Mouse (Mus musculus) limb, embryonic 11.5 days (tissue): Measurements from ENCODE around the gene Espnl. TPM values are rescaled to one million over a fixed set of nuclear protein-coding genes. Genes with fewer than 3 reads are reported as not detected.

Source experiments
- ATAC-seq: fragments of 200-750 bp; cut with Nextera tagmentation; 2 replicates; pipeline ENCODE4 v1.8.0; 2017; ENCODE audit warnings: low read depth; ENCODE audit not compliant: insufficient number of reproducible peaks, low FRiP score, low TSS enrichment
- DNase-seq: peaks from one replicate; pipeline ENCODE4 v3.0.0-alpha.2; 2015; ENCODE audit warnings: low spot score
- H3K27ac ChIP-seq: fragments of 300-500 bp; sonication (generic); replicated peaks from 2 replicates; pipeline ENCODE4 v1.5.1; 2014; ENCODE audit warnings: low read depth, mild to moderate bottlenecking, low read length
- H3K27me3 ChIP-seq: fragments of 300-500 bp; sonication (generic); 2 replicates; pipeline ENCODE4 v1.6.1; 2014; ENCODE audit warnings: mild to moderate bottlenecking, low read length, mixed read lengths; ENCODE audit not compliant: control insufficient read depth, insufficient read depth
- H3K36me3 ChIP-seq: fragments of 300-500 bp; sonication (generic); 2 replicates; pipeline ENCODE4 v1.6.1; 2014; ENCODE audit warnings: mild to moderate bottlenecking, low read length, moderate library complexity, mixed read lengths; ENCODE audit not compliant: control insufficient read depth, insufficient read depth
- H3K4me1 ChIP-seq: fragments of 300-500 bp; sonication (generic); 2 replicates; pipeline ENCODE4 v1.6.1; 2014; ENCODE audit warnings: low read length, mixed read lengths; ENCODE audit not compliant: control insufficient read depth, insufficient read depth
- H3K4me2 ChIP-seq: fragments of 300-500 bp; sonication (generic); 2 replicates; pipeline ENCODE4 v1.6.1; 2014; ENCODE audit warnings: low read depth, mild to moderate bottlenecking, moderate library complexity; ENCODE audit not compliant: severe bottlenecking
- H3K4me3 ChIP-seq: fragments of 300-500 bp; sonication (generic); 2 replicates; pipeline ENCODE4 v1.5.1; 2014; ENCODE audit warnings: low read depth, low read length
- H3K9ac ChIP-seq: fragments of 300-500 bp; sonication (generic); 2 replicates; pipeline ENCODE4 v1.6.1; 2014; ENCODE audit warnings: mild to moderate bottlenecking, low read length
- H3K9me3 ChIP-seq: fragments of 300-500 bp; sonication (generic); 2 replicates; pipeline ENCODE4 v1.6.1; 2016; ENCODE audit warnings: low read length; ENCODE audit not compliant: control insufficient read depth
- WGBS: fragments of 180-500 bp; shearing (Covaris S2); extraction: QIAGEN DNeasy Blood & Tissue Kit; methylation state at CpG from one replicate; pipeline ENCODE4 v1.1.7; 2014; 5-methylcytosine and 5-hydroxymethylcytosine counted together
- polyA plus RNA-seq: library from polyadenylated mRNA; unstranded; fragments of >200 nt; fragmentation: Nextera tagmentation; extraction: Ambion mirVana; gene quantifications from 2 replicates; pipeline ENCODE4 v1.2.1, GENCODE M21; 2014

The Espnl gene
- polyA plus RNA-seq, 1 experiment from 2014 or later, result 0.05 TPM

DNA sequence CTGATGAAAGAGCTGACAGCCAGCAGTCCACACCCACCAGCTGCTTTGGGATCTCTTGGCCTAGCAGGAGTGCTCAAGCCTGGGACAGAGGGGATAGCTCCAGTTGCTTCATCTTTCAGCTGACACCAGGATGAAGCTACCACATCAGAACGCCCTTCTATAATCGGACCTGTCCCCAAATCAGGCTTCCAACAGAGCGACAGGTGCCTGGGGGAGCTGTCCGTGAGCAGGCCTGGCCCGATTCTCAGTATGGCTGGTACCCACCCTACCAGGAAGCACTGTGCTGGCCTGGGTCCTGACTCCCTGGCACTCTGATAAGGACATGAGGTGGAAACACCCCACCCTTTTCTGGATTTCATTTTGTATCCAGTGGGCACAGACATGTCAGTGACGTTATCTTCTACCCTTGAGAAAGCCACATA is 51.5 kb downstream of the Espnl start:
- Histone ChIP-seq H3K4me2 (no peak overlapping the region), H3K36me3 (peaks cover 31% of the 10 kb centered on the region; the same call in 1 of the 2 replicates), H3K4me3 (no peak overlapping the region), H3K9me3 (no peaks in the 10 kb centered on the region), H3K9ac (no peak overlapping the region), H3K4me1 (no peaks in the 10 kb centered on the region), H3K27ac (no peak overlapping the region), H3K27me3 (no peaks in the 10 kb centered on the region)
- ATAC-seq (no peak), DNase-seq (no peak)
- 94% methylated on average over 6 of the region's 6 CpGs for WGBS

DNA sequence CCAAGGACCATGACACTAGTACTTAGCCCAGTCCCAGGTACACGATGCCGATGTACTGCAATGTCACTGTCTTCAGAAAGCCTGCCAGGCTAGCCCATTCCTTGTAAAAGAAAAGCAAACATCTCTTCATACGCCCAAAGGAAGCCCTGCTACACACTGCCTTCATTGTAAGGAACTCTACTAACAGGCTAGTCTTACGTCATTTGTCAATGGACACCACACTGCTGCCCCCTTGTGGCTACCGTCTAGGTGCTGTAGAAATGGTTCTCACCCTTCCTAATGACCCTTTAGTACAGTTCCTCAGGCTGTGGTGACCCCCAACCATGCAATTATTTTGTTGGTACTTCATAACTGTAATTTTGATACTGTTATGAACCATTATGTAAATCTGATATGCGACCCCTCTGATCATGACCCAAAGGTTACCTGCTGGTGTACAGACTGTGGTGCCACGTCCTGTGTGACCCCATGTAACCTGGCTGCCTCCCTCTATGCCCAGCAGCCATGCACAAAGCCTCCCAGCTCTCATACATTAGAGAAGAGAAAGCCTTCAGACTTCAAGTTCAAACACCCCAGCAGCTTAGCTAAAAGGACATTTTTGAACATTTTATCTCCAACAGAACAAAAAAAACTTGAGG is 58.7 kb downstream of the Espnl start:
- Histone ChIP-seq H3K4me2 (no peak overlapping the region), H3K9ac (no peak overlapping the region), H3K27me3 (no peaks in the 10 kb centered on the region), H3K27ac (no peak overlapping the region), H3K4me3 (no peak overlapping the region), H3K36me3 (peaks cover 48% of the 10 kb centered on the region; the same call in 1 of the 2 replicates), H3K9me3 (no peaks in the 10 kb centered on the region), H3K4me1 (no peaks in the 10 kb centered on the region)
- 71% methylated on average over 7 of the region's 7 CpGs for WGBS
- ATAC-seq (no peak), DNase-seq (peak; percentile 89)

DNA sequence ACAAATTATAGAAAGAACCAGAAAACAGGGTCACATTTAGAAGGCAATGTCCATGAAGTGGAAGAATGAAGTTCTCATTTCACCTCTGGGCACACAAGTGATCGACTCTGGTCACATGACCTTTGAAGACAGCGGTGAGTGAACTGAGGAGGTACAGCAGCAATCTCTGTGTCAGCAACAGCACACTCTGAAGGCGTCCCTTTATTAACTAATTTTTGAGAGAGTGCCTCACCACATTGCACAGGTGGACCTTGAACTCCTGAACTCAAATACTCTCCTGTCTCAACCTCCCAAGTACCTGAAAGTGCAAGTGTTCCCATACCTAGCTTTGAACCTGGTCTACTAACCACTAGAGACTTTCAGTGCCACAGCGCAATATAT is 59.2 kb downstream of the Espnl start:
- Histone ChIP-seq H3K4me2 (no peak overlapping the region), H3K27ac (no peak overlapping the region), H3K9ac (no peak overlapping the region), H3K27me3 (no peaks in the 10 kb centered on the region), H3K4me1 (no peaks in the 10 kb centered on the region), H3K36me3 (peaks cover 48% of the 10 kb centered on the region; the same call in 1 of the 2 replicates), H3K4me3 (no peak overlapping the region), H3K9me3 (no peaks in the 10 kb centered on the region)
- no peak for DNase-seq
- ATAC-seq, result no peak
- 94% methylated on average over 4 of the region's 4 CpGs for WGBS

DNA sequence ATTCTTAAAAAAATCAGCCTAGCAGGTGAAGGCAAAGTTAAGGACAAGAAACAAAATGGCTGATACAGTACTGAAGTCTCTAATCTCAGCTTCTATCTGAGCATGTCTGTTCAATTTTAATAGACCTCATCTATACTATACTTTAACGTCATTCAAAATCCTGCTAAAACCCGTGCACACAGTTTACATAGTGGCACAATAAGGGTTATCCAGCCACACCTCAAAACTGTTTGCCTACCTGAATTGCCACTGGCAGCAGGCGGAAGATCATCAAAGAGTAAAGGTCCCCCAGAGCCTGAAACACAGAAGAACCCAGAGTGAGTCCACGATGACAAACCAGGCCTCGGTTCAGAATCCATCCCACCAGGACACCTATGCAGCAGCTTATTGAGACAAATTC is 68.5 kb downstream of the Espnl start:
- Histone ChIP-seq H3K9me3 (no peaks in the 10 kb centered on the region), H3K9ac (no peak overlapping the region), H3K27ac (no peak overlapping the region), H3K4me3 (no peak overlapping the region), H3K4me2 (no peak overlapping the region), H3K4me1 (no peaks in the 10 kb centered on the region), H3K36me3 (no peaks in the 10 kb centered on the region; the same call in 1 of the 2 replicates), H3K27me3 (no peaks in the 10 kb centered on the region)
- WGBS, result 97% methylated on average over 5 of the region's 5 CpGs
- DNase-seq, result no peak
- no peak for ATAC-seq

DNA sequence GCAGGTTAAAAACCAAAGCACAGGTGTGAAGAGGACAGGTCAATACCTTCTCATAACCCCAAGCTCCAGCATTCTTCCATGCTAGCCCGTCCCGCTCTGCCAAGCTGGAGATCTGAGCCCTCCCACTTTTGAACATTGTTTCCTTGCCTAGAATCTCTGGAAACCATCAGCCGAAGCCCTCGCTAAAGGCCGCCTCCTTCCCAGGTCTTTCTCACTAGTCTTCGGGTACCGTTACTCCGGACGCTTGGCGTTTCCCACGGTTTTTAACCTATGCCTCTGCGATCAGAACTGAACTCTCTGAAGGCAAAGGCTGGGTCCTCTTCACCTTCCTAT is 76.0 kb downstream of the Espnl start:
- peak overlapping the region; percentile 89 for H3K9ac ChIP-seq
- ATAC-seq (no peak), DNase-seq (no peak)
- peaks cover 6% of the 10 kb centered on the region for H3K4me1 ChIP-seq
- H3K4me3 ChIP-seq, result peak overlapping the region; percentile 83
- H3K36me3 ChIP-seq, result no peaks in the 10 kb centered on the region
- H3K4me2 ChIP-seq, result peak overlapping the region; percentile 89
- H3K27me3 ChIP-seq, result no peaks in the 10 kb centered on the region
- H3K9me3 ChIP-seq, result no peaks in the 10 kb centered on the region
- H3K27ac ChIP-seq, result no peak overlapping the region
- WGBS, result 2% methylated on average over 12 of the region's 12 CpGs

Other genes with a start within 250 kb of the Espnl start
- 0.52 and 1.5 TPM in 2 replicates for gene Rbm44, start 177.0 kb upstream of the Espnl start, polyA plus RNA-seq
- gene Ramp1, start 142.3 kb upstream of the Espnl start, polyA plus RNA-seq, result 0.37 and 0.47 TPM in 2 replicates
- gene Ube2f, start 71.8 kb upstream of the Espnl start, polyA plus RNA-seq, result 80.3 and 84.7 TPM in 2 replicates
- gene Scly, start 23.7 kb upstream of the Espnl start, polyA plus RNA-seq, result 11.5 and 14.1 TPM in 2 replicates
- gene Klhl30, start 28.9 kb downstream of the Espnl start, polyA plus RNA-seq, result 0.25 and 0.44 TPM in 2 replicates
- gene Erfe, start 44.4 kb downstream of the Espnl start, polyA plus RNA-seq, result 1.1 and 1.5 TPM in 2 replicates
- gene Ilkap, start 76.7 kb downstream of the Espnl start, polyA plus RNA-seq, result 178 and 189 TPM in 2 replicates
- 99.8 and 101 TPM in 2 replicates for gene Hes6, start 92.0 kb downstream of the Espnl start, polyA plus RNA-seq
- 1.4 and 2.1 TPM in 2 replicates for gene Per2, start 137.2 kb downstream of the Espnl start, polyA plus RNA-seq
- gene Traf3ip1, start 172.6 kb downstream of the Espnl start, polyA plus RNA-seq, result 8.3 and 8.9 TPM in 2 replicates
- gene Asb1, start 218.5 kb downstream of the Espnl start, polyA plus RNA-seq, result 6.7 and 7.6 TPM in 2 replicates